ENCODE assay signal across 7 mouse cellular contexts in genomic region chr3:30514901-30515794, GRCm38 (mm10). TPM values are rescaled to one million over a fixed set of nuclear protein-coding genes. Genes with fewer than 3 reads are reported as not detected.
DNase-seq lines count a peak whose midpoint lies in the region; ATAC-seq and TF ChIP-seq lines count a peak whose summit lies in the region.

No protein-coding gene starts in this region.

- H3K9me3 ChIP-seq in hindbrain, embryonic 15.5 days = no peaks in the 10 kb centered on the region
- H3K9me3 ChIP-seq in midbrain, embryonic 15.5 days = no peaks in the 10 kb centered on the region

- H3K4me1 ChIP-seq in hindbrain, embryonic 15.5 days (replicated peaks) = peaks cover 15% of the 10 kb centered on the region
- no peaks in the 10 kb centered on the region for H3K4me1 ChIP-seq in liver, adult 2 months (ENCODE audit: control insufficient read depth, insufficient read depth, low read length)
- H3K4me1 ChIP-seq in midbrain, embryonic 15.5 days = peaks cover 24% of the 10 kb centered on the region

- intact Hi-C loops in gastrocnemius, postnatal 14 days (cut with DNase I; ENCODE audit: low total_unique reads) = loop anchor here (10.0 kb wide), 1 partner anchor 500 kb away; no protein-coding TSS in a partner anchor

- no peaks in the 10 kb centered on the region for H3K36me3 ChIP-seq in hindbrain, embryonic 15.5 days
- H3K36me3 ChIP-seq in liver, adult 2 months (ENCODE audit: control insufficient read depth, insufficient read depth, low read length) = no peaks in the 10 kb centered on the region
- no peaks in the 10 kb centered on the region for H3K36me3 ChIP-seq in midbrain, embryonic 15.5 days (replicated peaks)

- peak; percentile 49 for TF ChIP-seq CTCF in liver, adult 2 months (IDR thresholded peaks at IDR 0.05; ENCODE audit: low read depth, low read length)

- WGBS in hindbrain, embryonic 15.5 days = under 1% methylated on average over 62 of the region's 62 CpGs
- 4% methylated on average over 62 of the region's 62 CpGs for WGBS in liver, adult 2 months
- WGBS in midbrain, embryonic 15.5 days = 1% methylated on average over 61 of the region's 62 CpGs

- no peaks in the 10 kb centered on the region for H3K79me2 ChIP-seq in liver, adult 2 months (ENCODE audit: control insufficient read depth, insufficient read depth, low read length)

- TF ChIP-seq POLR2A in liver, adult 2 months (IDR thresholded peaks at IDR 0.05; ENCODE audit: extremely low read depth, insufficient read depth, low read length) = no peak

- no peak overlapping the region for H3K27ac ChIP-seq in hindbrain, embryonic 15.5 days (replicated peaks)
- no peak overlapping the region for H3K27ac ChIP-seq in liver, adult 2 months (replicated peaks; ENCODE audit: insufficient read depth, low read depth, low read length)
- no peak overlapping the region for H3K27ac ChIP-seq in midbrain, embryonic 15.5 days

- no peak overlapping the region for H3K9ac ChIP-seq in hindbrain, embryonic 15.5 days
- no peak overlapping the region for H3K9ac ChIP-seq in liver, adult 2 months (ENCODE audit: low read depth, low read length)
- H3K9ac ChIP-seq in midbrain, embryonic 15.5 days = peak overlapping the region; percentile 33; the same call in 1 of the 2 replicates

- peak overlapping the region; percentile 33 for H3K4me3 ChIP-seq in hindbrain, embryonic 15.5 days
- H3K4me3 ChIP-seq in liver, adult 2 months (ENCODE audit: insufficient read depth, low read depth, low read length) = no peak overlapping the region
- peak overlapping the region; percentile 40 for H3K4me3 ChIP-seq in midbrain, embryonic 15.5 days

- peak overlapping the region; percentile 64 for H3K4me2 ChIP-seq in hindbrain, embryonic 15.5 days
- H3K4me2 ChIP-seq in midbrain, embryonic 15.5 days = peak overlapping the region; percentile 81

- peak; percentile 71 for DNase-seq in adrenal gland, adult 2 months
- peak; percentile 46 to 60 for DNase-seq in cerebellum, postnatal 14 days
- DNase-seq in gastrocnemius, postnatal 14 days = peak; percentile 68
- DNase-seq in liver, adult 2 months (ENCODE audit: extremely low read depth, low read depth, low spot score) = no peak
- peak; percentile 59 for DNase-seq in urinary bladder, postnatal 25 days (ENCODE audit: low spot score)

- peak; percentile 84 for ATAC-seq in hindbrain, embryonic 15.5 days (ENCODE audit: low FRiP score, low read depth)
- ATAC-seq in midbrain, embryonic 15.5 days (replicated peaks) = peak; percentile 91

- peaks cover 50% of the 10 kb centered on the region for H3K27me3 ChIP-seq in hindbrain, embryonic 15.5 days
- H3K27me3 ChIP-seq in liver, adult 2 months (ENCODE audit: control insufficient read depth, insufficient read depth, low read length) = peaks cover 24% of the 10 kb centered on the region
- peaks cover 49% of the 10 kb centered on the region for H3K27me3 ChIP-seq in midbrain, embryonic 15.5 days (replicated peaks)

RNA-seq across cellular contexts. Expression of gene Mecom, which starts 32.7 kb away (rescaled TPM):
- 10 to 100 TPM in 1 of 2 experiments, 1 to 10 TPM in 1; 4.4 to 10.7 TPM for total RNA-seq in adrenal gland, adult 2 months (2021)
- polyA plus RNA-seq in adrenal gland, adult 2 months (2012; rRNA removed) = 0.52 and 0.55 TPM in 2 replicates
- 10 to 100 TPM in 1 of 2 experiments, 1 to 10 TPM in 1; 9.8 to 12.2 TPM for total RNA-seq in gastrocnemius, postnatal 14 days (2021)
- 6.9 and 9.5 TPM in 2 replicates for polyA plus RNA-seq in hindbrain, embryonic 15.5 days (2015; fragmentation: Nextera tagmentation; extraction: Ambion mirVana)
- total RNA-seq in liver, adult 2 months (2014; rRNA removed) = 1.4 and 3.0 TPM in 2 replicates
- polyA plus RNA-seq in liver, adult 2 months (2012; rRNA removed) = 0.26 and 0.39 TPM in 2 replicates
- polyA plus RNA-seq in midbrain, embryonic 15.5 days (2015; fragmentation: Nextera tagmentation; extraction: Ambion mirVana) = 4.4 and 5.2 TPM in 2 replicates
